Mouse (Mus musculus) megakaryocyte-erythroid progenitor cell, adult 5-6 weeks (primary cell): Measurements from ENCODE around the gene Gm11634. TPM values are rescaled to one million over a fixed set of nuclear protein-coding genes. Genes with fewer than 3 reads are reported as not detected.
A peak's percentile ranks its signal among the peaks of the same experiment; 100 is the strongest.
"Not testable (repeated sequence)": the region's sequence is repeated elsewhere in the genome, so short reads cannot be mapped to it uniquely, and the experiment has no call there.

Experiments
- ATAC-seq: replicated peaks from 2 replicates; pipeline ENCODE4 v1.8.0; 2016; ENCODE audit warnings: mild to moderate bottlenecking, inconsistent platforms; ENCODE audit not compliant: severe bottlenecking, poor library complexity, low FRiP score, low TSS enrichment
- total RNA-seq, 2 experiments: library from RNA; stranded (forward) in 1 of 2; stranded (reverse) in 1 of 2; fragments of 200-1000, 215-1000 nt in 1 of 2; fragments of >200 nt in 1 of 2; fragmentation: Nextera tagmentation in 1 of 2; gene quantifications; 2 replicates each; pipeline ENCODE4 v1.2.3; 2014 to 2017

Gene Gm11634
- total RNA-seq (2014; fragmentation: Nextera tagmentation) (not detected in 2 replicates), total RNA-seq (2017) (not detected in 2 replicates)

- no peak for ATAC-seq
These were observed at the start of gene Gm11634 for GRCm38 (mm10) chr11:101599156-101599555. Gene Gm11634, minus strand, starts transcription at chr11:101599256.

DNA sequence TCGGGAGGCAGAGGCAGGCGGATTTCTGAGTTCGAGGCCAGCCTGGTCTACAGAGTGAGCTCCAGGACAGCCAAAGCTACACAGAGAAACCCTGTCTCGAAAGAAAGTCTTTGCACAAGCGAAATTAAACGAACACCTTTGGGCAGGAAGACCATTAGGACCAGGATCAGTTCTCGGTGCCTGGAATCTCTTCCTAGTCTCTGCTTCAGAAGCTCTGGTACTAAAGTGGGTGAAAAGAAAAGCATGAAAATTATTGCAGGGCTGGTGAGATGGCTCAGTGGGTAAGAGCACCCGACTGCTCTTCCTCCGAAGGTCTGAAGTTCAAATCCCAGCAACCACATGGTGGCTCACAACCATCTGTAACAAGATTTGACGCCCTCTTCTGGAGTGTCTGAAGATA is 48.0 kb upstream of the Gm11634 start:
- not testable (repeated sequence) for ATAC-seq

DNA sequence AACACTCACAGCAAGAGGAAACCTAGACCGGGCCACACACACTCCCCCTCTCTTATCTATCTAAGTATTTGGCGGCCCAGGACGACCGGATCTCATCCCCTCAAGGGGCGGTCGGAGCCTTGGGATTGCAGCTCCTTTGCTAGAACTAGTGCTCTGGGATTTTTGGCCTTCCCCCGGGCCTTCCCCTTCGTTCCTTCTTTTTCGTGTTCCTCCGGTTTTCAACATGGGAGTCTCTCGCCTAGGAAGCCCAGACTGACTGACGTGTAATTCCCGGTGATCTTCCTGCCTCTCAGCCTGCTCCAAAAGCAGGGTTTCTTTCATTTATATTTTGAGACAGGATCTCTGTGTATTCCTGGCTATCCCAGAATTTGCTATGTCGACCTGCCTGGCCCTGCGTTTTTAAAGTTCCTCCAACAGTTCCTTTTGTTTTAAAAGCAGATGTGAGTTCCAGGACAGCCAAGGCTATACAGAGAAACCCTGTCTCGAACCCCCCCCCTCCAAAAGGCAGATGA is 47.3 kb upstream of the Gm11634 start:
- ATAC-seq, result not testable (repeated sequence)

GRCm38 (mm10) chr11:101645411-101646282 is 46.6 kb upstream of the Gm11634 start:
- peak; percentile 81 for ATAC-seq

- not testable (repeated sequence) for ATAC-seq
These were observed 46.0 kb upstream of the Gm11634 start for GRCm38 (mm10) chr11:101645043-101645410.

GRCm38 (mm10) chr11:101644591-101644990 is 45.5 kb upstream of the Gm11634 start:
- no peak for ATAC-seq

DNA sequence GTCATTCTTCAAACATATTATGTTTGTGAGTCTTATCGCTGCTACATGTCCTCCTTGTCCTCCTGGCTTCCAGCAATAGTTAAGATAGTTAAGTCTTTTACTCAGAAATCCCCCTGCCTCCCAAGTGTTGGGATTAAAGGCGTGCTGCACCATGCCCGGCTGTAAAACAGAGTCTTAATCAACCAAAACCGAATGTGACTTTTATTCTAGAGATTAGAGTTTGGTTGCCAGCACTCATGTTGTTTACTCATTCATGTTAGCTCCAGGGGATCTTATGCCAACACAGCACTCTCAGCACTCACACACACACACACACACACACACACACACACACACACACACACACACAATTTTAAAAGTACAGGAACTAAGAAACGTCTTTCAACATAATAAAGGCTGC is 43.9 kb upstream of the Gm11634 start:
- no peak for ATAC-seq

DNA sequence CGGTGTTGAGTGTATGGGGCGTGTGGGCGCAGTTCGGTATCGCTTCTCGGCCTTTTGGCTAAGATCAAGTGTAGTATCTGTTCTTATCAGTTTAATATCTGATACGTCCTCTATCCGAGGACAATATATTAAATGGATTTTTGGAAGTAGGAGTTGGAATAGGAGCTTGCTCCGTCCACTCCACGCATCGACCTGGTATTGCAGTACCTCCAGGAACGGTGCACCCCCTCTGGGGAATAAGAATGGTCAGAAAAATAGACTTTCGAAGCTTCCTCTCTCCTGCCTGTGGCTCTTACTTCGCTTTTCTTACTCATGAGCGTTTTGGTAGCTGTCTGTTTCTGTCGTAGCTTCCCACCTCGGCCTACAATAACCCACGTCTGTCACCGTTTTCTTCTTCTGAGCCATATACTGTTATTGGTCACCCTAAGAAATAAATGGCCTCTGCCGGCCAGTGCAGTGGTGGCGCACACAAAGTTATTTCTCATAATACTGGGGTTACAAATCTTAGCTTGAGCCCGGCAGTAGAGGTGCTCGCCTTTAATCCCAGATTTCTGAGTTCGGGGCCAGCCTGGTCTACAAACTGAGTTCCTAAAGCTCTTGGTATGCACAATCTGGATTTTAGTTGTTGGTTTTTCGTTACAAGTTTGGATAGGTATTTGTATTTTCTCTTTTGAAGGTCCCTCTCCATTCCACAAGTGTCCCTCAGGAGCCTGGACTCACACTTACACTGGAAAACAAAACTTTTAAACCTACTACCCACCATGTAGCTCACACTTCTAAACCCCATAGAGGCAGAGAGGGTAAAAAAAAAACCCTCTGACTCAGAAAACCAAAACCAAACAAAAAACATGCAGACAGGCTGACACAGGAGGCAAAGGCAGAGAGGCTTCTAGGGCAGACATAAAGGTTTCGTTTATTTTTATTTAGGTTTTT is 42.9 kb upstream of the Gm11634 start:
- ATAC-seq, result peak; percentile 86

DNA sequence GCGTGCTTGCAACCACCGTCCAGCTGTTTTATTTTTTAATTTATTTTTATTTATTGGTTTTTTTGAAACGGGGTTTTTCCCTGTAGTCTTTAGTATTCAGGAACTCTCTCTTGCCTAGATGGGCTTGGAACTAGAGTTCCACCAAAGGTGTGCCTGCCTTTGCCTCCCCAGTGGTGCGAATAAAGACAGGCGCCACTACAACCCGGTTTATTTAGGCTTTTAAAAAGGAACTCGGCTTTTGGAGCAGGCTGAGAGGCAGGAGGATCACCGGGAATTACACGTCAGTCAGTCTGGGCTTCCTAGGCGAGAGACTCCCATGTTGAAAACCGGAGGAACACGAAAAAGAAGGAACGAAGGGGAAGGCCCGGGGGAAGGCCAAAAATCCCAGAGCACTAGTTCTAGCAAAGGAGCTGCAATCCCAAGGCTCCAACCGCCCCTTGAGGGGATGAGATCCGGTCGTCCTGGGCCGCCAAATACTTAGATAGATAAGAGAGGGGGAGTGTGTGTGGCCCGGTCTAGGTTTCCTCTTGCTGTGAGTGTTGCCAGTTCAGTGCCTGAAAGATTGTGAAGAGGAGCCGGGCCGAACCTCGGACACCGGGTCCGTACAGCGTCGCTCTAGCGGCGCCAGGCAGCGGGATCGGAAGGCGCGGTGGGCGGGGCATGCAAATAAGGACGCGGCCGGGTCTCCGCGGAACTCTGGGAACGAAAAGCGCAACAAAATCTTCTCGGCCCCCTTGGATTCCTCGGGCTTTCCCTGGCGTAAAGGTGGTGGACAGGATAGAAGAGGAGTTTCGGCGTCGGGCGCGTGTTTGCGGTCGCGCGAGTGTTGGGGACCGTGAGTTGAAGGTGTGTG is 42.0 kb upstream of the Gm11634 start:
- ATAC-seq, result peak; percentile 19

GRCm38 (mm10) chr11:101639761-101640160 is 40.7 kb upstream of the Gm11634 start:
- ATAC-seq, result no peak

DNA sequence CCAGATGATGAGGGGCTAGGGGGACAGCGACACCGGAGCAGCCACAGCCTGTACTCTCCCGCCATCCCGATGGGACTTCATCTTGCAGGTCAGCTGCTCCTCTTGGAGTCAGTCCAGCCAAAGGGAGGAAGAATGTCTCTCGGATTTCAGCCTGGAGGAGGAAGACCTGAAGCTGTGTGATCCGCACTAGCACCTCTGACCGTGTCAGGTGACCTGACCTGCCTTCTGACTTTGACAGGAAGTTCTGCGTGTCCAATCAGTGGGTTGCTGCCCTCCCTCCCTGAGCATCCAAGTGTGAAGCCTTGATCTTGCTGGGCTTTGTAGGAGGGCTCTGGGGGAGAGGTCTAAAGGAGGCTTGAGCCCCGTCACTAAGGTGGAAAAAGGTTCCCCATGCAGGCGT is 36.6 kb upstream of the Gm11634 start:
- no peak for ATAC-seq

DNA sequence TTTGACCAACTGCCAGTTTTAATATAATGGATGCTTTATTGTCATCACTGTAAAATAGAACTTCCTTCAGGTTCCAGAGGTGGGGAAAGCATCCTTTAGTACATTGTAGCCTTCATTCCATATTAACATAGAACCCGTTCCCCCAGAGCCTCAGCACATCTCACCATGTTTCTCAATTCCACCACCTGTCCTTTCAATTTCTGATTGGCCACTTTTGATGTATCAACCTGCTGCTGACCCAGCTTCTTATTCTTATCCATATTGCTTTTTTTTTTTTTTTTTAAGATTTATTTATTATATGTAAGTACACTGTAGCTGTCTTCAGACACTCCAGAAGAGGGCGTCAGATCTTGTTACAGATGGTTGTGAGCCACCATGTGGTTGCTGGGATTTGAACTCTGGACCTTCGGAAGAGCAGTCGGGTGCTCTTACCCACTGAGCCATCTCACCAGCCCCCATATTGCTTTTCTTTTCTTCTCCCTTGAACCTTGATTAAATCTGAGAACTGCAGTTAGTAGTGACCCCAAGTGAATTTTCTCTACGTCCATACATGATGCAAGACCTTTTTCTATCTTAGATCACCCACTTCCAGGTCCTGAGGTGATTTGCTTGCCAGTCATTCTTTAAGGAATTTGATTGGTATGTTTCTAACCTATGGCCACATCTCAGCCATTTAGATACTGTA is 29.8 kb upstream of the Gm11634 start:
- not testable (repeated sequence) for ATAC-seq

DNA sequence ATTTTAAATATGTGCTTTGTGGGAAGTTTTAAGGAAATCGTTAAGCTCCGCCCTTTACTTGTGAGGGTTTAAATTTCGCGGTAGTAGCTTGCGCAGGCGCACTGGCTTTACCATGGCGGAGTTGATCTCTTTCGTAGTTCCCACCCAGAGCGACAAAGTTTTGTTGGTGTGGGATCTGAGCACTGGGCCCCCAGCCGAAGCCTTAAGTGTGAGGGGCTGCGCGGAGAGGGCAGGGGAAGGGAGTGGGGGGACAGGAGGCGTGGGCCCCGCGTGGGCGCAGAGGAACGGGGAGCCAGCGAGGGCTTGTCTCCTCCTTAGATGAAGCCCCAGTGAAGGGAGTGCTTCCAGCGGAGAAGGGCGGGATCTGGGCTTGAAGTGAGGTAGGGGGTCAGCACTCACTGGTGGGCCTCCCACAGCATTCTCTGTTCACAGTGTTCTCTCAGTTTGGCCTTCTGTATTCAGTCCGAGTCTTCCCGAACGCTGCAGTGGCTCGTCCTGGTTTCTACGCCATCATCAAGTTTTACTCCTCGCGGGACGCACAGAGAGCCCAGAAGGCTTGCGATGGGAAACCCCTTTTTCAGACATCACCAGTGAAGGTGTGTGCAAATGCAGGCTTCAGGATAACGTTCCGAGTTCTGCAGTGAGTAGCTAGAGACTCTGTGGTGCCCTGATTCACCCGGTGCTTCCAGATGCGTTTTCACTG is 29.0 kb upstream of the Gm11634 start:
- peak; percentile 76 for ATAC-seq

DNA sequence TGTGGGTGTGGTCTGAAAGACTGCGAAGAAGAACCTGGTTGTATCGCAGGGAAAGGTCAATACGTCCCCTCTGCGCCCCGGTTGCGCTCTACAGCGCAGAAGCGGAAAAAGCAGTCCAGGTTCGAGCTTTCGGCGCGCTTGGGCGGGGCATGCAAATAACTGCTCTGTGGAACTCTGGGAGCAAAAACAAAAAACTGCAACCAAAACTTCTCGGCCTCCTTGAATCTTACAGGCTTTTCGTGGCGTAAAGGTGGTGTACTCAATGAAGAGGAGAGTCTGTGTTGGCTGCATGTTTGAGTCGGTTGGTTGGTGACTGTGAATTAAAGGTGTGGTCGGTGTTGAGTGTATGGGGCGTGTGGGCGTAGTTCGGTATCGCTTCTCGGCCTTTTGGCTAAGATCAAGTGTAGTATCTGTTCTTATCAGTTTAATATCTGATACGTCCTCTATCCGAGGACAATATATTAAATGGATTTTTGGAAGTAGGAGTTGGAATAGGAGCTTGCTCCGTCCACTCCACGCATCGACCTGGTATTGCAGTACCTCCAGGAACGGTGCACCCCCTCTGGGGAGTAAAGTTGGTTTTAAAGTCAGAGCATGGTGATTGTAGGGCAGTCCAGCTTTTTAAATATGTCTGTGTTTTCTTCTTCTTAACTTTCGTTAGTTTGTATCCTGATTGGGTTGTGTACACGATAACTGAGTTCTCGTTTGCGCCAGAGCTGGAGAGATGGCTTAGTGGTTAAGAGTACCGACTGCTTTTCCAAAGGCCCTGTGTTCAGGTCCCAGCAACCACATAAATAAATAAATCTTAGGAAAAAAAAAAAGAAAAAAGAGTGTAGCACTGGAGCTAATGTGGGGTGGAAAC is 28.2 kb upstream of the Gm11634 start, which contains the start of gene Rdm1:
Gene Rdm1 (plus strand): TSS at position 201 of the 862 bp plus-strand sequence.
- peak; percentile 74 for ATAC-seq

DNA sequence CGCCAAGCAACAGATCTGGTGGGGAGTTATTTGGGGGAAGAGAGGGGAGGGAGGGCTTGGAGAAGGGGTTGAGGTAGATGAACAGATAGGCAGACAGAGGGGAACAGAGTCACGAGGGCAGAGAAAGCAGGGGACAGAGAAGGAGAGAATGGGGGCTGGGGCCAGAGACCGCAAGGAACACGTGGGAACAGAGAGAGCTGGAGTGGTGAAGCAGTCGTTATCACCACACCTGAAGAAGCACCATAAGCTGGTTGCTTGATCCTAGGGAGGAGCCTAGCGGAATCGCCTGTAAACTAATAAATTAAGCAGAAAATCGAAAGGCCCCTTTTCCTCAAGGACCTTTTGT is 27.6 kb upstream of the Gm11634 start:
- ATAC-seq, result peak; percentile 21

DNA sequence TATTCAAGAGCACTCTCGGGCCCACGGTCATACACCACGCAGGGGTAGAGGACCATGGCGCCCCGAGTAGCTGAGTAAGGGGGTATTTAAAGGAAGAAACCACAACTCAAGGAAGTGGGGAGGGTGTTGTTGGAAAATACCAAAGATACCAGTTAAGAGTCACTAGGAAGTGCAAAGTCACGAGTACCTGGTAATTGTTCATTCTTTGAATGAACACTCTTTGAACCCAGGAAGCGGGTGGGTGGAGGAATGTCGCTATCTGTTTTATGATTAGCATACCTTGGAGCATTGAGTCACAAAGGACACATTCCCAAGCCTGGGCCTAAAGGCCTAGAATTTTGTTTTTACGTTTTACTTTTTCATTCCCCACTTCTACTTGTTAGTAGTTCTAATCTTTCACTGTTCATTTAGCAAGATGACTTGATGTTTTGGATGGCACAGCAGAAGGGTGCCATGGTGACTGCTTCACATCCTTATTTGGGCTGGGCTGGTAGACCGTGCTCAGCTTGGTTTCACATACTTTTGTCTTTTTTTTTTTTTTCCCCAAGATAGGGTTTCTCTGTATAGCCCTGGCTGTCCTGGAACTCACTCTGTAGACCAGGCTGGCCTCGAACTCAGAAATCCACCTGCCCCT is 21.1 kb upstream of the Gm11634 start:
- ATAC-seq, result not testable (repeated sequence)

DNA sequence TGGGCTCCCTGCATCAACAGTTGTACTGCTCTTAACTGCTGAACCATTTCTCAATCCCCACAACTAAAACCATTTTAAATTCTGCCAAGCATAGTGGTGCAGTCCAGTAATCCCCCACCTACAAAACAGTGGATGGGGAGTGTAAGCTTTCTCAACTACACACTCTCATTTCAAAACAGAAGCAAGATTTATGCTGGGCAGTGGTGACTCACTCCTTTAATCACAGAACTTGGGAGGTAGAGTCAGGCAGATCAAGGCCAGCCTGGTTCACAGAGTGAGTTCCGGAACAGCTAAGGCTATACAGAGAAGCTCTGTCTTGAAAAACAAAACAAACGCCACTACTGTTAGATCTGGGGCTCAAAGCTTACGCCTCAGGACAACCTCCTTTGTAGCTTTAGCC is 19.5 kb upstream of the Gm11634 start:
- no peak for ATAC-seq
